Mouse (Mus musculus) bone marrow, adult 2 months (tissue): ENCODE results near the gene Fxyd1.

Experiments
- CTCF ChIP-seq: fragments of 200-500 bp; IDR thresholded peaks from 2 replicates; pipeline ENCODE4 v1.5.1; 2011; ENCODE audit warnings: low read length, control low read depth; ENCODE audit not compliant: control insufficient read depth, insufficient read depth
- POLR2A ChIP-seq: fragments of 200-500 bp; IDR thresholded peaks from 2 replicates; pipeline ENCODE4 v1.6.1; 2011; ENCODE audit warnings: low read depth, mild to moderate bottlenecking, control low read depth, low read length, borderline replicate concordance; ENCODE audit not compliant: control insufficient read depth

DNA sequence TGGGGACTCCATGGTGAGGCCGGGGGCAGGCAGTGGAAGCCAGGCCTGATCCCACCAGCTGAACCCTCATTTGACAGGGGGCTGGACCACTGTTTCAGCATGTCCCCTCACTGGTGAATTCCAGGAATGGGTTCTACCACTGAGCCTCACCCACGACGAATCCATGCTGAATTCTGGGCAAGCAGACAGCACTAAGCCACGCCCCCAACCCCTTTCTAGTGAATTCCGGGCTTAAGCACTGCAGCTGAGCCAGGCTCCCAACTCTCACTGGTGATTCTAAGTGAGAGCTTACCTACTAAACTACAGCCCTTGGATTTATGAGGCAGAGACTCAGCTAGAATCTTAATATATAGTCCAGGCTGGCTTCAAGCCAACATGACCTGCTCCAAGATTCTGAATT is 10.8 kb upstream of the Fxyd1 start:
- no peak for TF ChIP-seq CTCF
- TF ChIP-seq POLR2A, result no peak
